Mouse (Mus musculus) intestine, embryonic 15.5 days (tissue): Measurements from ENCODE around the gene Timp2. TPM values are rescaled to one million over a fixed set of nuclear protein-coding genes. Genes with fewer than 3 reads are reported as not detected.
A peak's percentile ranks its signal among the peaks of the same experiment; 100 is the strongest.

ENCODE experiments used
- ATAC-seq: fragments of 200-750 bp; cut with Nextera tagmentation; 2 replicates; pipeline ENCODE4 v1.8.0; 2017; ENCODE audit warnings: moderate TSS enrichment, moderate library complexity
- H3K27ac ChIP-seq: fragments of 300-500 bp; sonication (generic); 2 replicates; pipeline ENCODE4 v1.5.1; 2015; ENCODE audit warnings: mild to moderate bottlenecking, inconsistent platforms
- H3K27me3 ChIP-seq: fragments of 300-500 bp; sonication (generic); replicated peaks from 2 replicates; pipeline ENCODE4 v1.6.1; 2015; ENCODE audit warnings: inconsistent platforms
- H3K36me3 ChIP-seq: fragments of 300-500 bp; sonication (generic); 2 replicates; pipeline ENCODE4 v1.6.1; 2015; ENCODE audit warnings: inconsistent platforms
- H3K4me1 ChIP-seq: fragments of 300-500 bp; sonication (generic); replicated peaks from 2 replicates; pipeline ENCODE4 v1.6.1; 2015; ENCODE audit warnings: inconsistent platforms
- H3K4me2 ChIP-seq: fragments of 300-500 bp; sonication (generic); replicated peaks from 2 replicates; pipeline ENCODE4 v1.6.1; 2015; ENCODE audit warnings: mild to moderate bottlenecking, inconsistent platforms
- H3K4me3 ChIP-seq: fragments of 300-500 bp; sonication (generic); replicated peaks from 2 replicates; pipeline ENCODE4 v1.5.1; 2015; ENCODE audit warnings: inconsistent platforms
- H3K9ac ChIP-seq: fragments of 300-500 bp; sonication (generic); 2 replicates; pipeline ENCODE4 v1.6.1; 2015; ENCODE audit warnings: inconsistent platforms
- H3K9me3 ChIP-seq: fragments of 300-500 bp; sonication (generic); 2 replicates; pipeline ENCODE4 v1.6.1; 2016; ENCODE audit warnings: inconsistent platforms
- WGBS: fragments of 180-500 bp; shearing (Covaris S2); methylation state at CpG from one replicate; pipeline ENCODE4 v1.1.7; 2015; 5-methylcytosine and 5-hydroxymethylcytosine counted together
- polyA plus RNA-seq: library from polyadenylated mRNA; unstranded; fragments of >200 nt; fragmentation: Nextera tagmentation; extraction: Ambion mirVana; gene quantifications from 2 replicates; pipeline ENCODE4 v1.2.1, GENCODE M21; 2015

Timp2 gene
- polyA plus RNA-seq, 1 experiment from 2014 or later = 60.2 TPM

- ATAC-seq = no peak
- Histone ChIP-seq H3K27ac (no peak overlapping the region), H3K36me3 (no peaks in the 10 kb centered on the region; the same call in 1 of the 2 replicates), H3K27me3 (no peaks in the 10 kb centered on the region), H3K4me1 (peaks cover 12% of the 10 kb centered on the region; the same call in 1 of the 2 replicates), H3K9me3 (no peaks in the 10 kb centered on the region), H3K9ac (no peak overlapping the region), H3K4me3 (no peak overlapping the region), H3K4me2 (no peak overlapping the region)
- WGBS = 92% methylated on average over 6 of the region's 6 CpGs
Observed at GRCm38 (mm10) chr11:118328511-118328910, 27.0 kb downstream of the Timp2 start.

- peak; percentile 58 for ATAC-seq
- Histone ChIP-seq H3K9me3 (no peaks in the 10 kb centered on the region), H3K27me3 (no peaks in the 10 kb centered on the region), H3K4me2 (no peak overlapping the region), H3K4me1 (peaks cover 12% of the 10 kb centered on the region; the same call in 1 of the 2 replicates), H3K27ac (peak overlapping the region; percentile 44), H3K4me3 (no peak overlapping the region), H3K9ac (no peak overlapping the region), H3K36me3 (no peaks in the 10 kb centered on the region)
- 71% methylated on average over 24 of the region's 24 CpGs for WGBS
Observed at GRCm38 (mm10) chr11:118326991-118327971, 28.3 kb downstream of the Timp2 start.

- Histone ChIP-seq H3K9me3 (no peaks in the 10 kb centered on the region), H3K4me3 (no peak overlapping the region), H3K27ac (no peak overlapping the region), H3K36me3 (no peaks in the 10 kb centered on the region), H3K4me1 (peaks cover 12% of the 10 kb centered on the region; the same call in 1 of the 2 replicates), H3K27me3 (no peaks in the 10 kb centered on the region), H3K9ac (no peak overlapping the region), H3K4me2 (no peak overlapping the region)
- WGBS = 89% methylated on average over 4 of the region's 4 CpGs
- no peak for ATAC-seq
Observed at GRCm38 (mm10) chr11:118326491-118326890, 29.0 kb downstream of the Timp2 start.

- WGBS = 69% methylated on average over 5 of the region's 5 CpGs
- no peak overlapping the region for H3K4me3 ChIP-seq
- no peaks in the 10 kb centered on the region for H3K27me3 ChIP-seq
- H3K36me3 ChIP-seq = no peaks in the 10 kb centered on the region
- peaks cover 12% of the 10 kb centered on the region; the same call in 1 of the 2 replicates for H3K4me1 ChIP-seq
- no peak for ATAC-seq
- H3K4me2 ChIP-seq = no peak overlapping the region
- no peak overlapping the region for H3K9ac ChIP-seq
- no peak overlapping the region for H3K27ac ChIP-seq
- H3K9me3 ChIP-seq = no peaks in the 10 kb centered on the region
Observed at GRCm38 (mm10) chr11:118324541-118324940, 31.0 kb downstream of the Timp2 start.

- Histone ChIP-seq H3K4me3 (no peak overlapping the region), H3K9ac (no peak overlapping the region), H3K4me2 (no peak overlapping the region), H3K27me3 (no peaks in the 10 kb centered on the region), H3K9me3 (no peaks in the 10 kb centered on the region), H3K4me1 (peaks cover 12% of the 10 kb centered on the region; the same call in 1 of the 2 replicates), H3K36me3 (no peaks in the 10 kb centered on the region), H3K27ac (no peak overlapping the region)
- WGBS = 70% methylated on average over 5 of the region's 5 CpGs
- no peak for ATAC-seq
Observed at GRCm38 (mm10) chr11:118323974-118324373, 31.6 kb downstream of the Timp2 start.

GRCm38 (mm10) chr11:118322647-118323046, 32.9 kb downstream of the Timp2 start:
- Histone ChIP-seq H3K9me3 (no peaks in the 10 kb centered on the region), H3K9ac (no peak overlapping the region), H3K27me3 (no peaks in the 10 kb centered on the region), H3K4me1 (peaks cover 11% of the 10 kb centered on the region; the same call in 1 of the 2 replicates), H3K27ac (no peak overlapping the region), H3K36me3 (no peaks in the 10 kb centered on the region), H3K4me3 (no peak overlapping the region), H3K4me2 (no peak overlapping the region)
- ATAC-seq = no peak
- 57% methylated on average over 3 of the region's 3 CpGs for WGBS

- Histone ChIP-seq H3K9ac (no peak overlapping the region), H3K27me3 (no peaks in the 10 kb centered on the region), H3K36me3 (no peaks in the 10 kb centered on the region), H3K4me2 (no peak overlapping the region), H3K27ac (no peak overlapping the region), H3K9me3 (no peaks in the 10 kb centered on the region), H3K4me1 (peaks cover 5% of the 10 kb centered on the region; the same call in 1 of the 2 replicates), H3K4me3 (no peak overlapping the region)
- ATAC-seq = no peak
- 67% methylated on average over 4 of the region's 4 CpGs for WGBS
Observed at GRCm38 (mm10) chr11:118321971-118322370, 33.6 kb downstream of the Timp2 start.

- Histone ChIP-seq H3K9ac (no peak overlapping the region), H3K27me3 (no peaks in the 10 kb centered on the region), H3K36me3 (0 out of 2 replicates have a peak, but pooled peaks cover 4% of the 10 kb centered on the region), H3K4me3 (no peak overlapping the region), H3K27ac (no peak overlapping the region), H3K9me3 (no peaks in the 10 kb centered on the region), H3K4me1 (0 out of 2 replicates have a peak, but pooled peaks cover under 1% of the 10 kb centered on the region), H3K4me2 (no peak overlapping the region)
- no peak for ATAC-seq
- WGBS = 86% methylated on average over 7 of the region's 7 CpGs
Observed at GRCm38 (mm10) chr11:118321500-118321899, 34.0 kb downstream of the Timp2 start.

GRCm38 (mm10) chr11:118318678-118319077, 36.9 kb downstream of the Timp2 start:
- no peak overlapping the region for H3K27ac ChIP-seq
- 0 out of 2 replicates have a peak, but pooled peaks cover 4% of the 10 kb centered on the region for H3K36me3 ChIP-seq
- 61% methylated on average over 5 of the region's 5 CpGs for WGBS
- no peaks in the 10 kb centered on the region for H3K4me1 ChIP-seq
- H3K4me2 ChIP-seq = no peak overlapping the region
- ATAC-seq = no peak
- H3K4me3 ChIP-seq = no peak overlapping the region
- H3K9me3 ChIP-seq = no peaks in the 10 kb centered on the region
- H3K9ac ChIP-seq = no peak overlapping the region
- H3K27me3 ChIP-seq = no peaks in the 10 kb centered on the region

- H3K36me3 ChIP-seq = 0 out of 2 replicates have a peak, but pooled peaks cover 4% of the 10 kb centered on the region
Observed at GRCm38 (mm10) chr11:118317129-118317528, 38.4 kb downstream of the Timp2 start.

GRCm38 (mm10) chr11:118316231-118316806, 39.2 kb downstream of the Timp2 start:
- H3K36me3 ChIP-seq = 0 out of 2 replicates have a peak, but pooled peaks cover 4% of the 10 kb centered on the region
- ATAC-seq = no peak
- WGBS = 84% methylated on average over 8 of the region's 8 CpGs
- H3K4me1 ChIP-seq = no peaks in the 10 kb centered on the region
- H3K4me3 ChIP-seq = no peak overlapping the region
- H3K4me2 ChIP-seq = no peak overlapping the region
- H3K27me3 ChIP-seq = no peaks in the 10 kb centered on the region
- no peak overlapping the region for H3K27ac ChIP-seq
- H3K9me3 ChIP-seq = no peaks in the 10 kb centered on the region
- no peak overlapping the region for H3K9ac ChIP-seq

More at GRCm38 (mm10) chr11:118317129-118317528, 38.4 kb downstream of the Timp2 start:
- no peaks in the 10 kb centered on the region for H3K4me1 ChIP-seq
- H3K4me2 ChIP-seq = no peak overlapping the region
- no peak overlapping the region for H3K9ac ChIP-seq
- ATAC-seq = peak; percentile 59; the same call in 1 of the 2 replicates
- no peak overlapping the region for H3K4me3 ChIP-seq
- 15% methylated on average over 7 of the region's 7 CpGs for WGBS
- no peaks in the 10 kb centered on the region for H3K9me3 ChIP-seq
- H3K27ac ChIP-seq = no peak overlapping the region
- no peaks in the 10 kb centered on the region for H3K27me3 ChIP-seq

GRCm38 (mm10) chr11:118312132-118312723, 43.3 kb downstream of the Timp2 start:
- Histone ChIP-seq H3K9ac (no peak overlapping the region), H3K9me3 (no peaks in the 10 kb centered on the region), H3K27me3 (no peaks in the 10 kb centered on the region), H3K4me3 (no peak overlapping the region), H3K4me2 (no peak overlapping the region), H3K4me1 (no peaks in the 10 kb centered on the region), H3K27ac (no peak overlapping the region), H3K36me3 (peaks cover 21% of the 10 kb centered on the region)
- no peak for ATAC-seq
- 68% methylated on average over 6 of the region's 6 CpGs for WGBS
